Mouse (Mus musculus) heart, postnatal 0 days (tissue): ENCODE data around the gene Pip5k1b.

ENCODE experiments used
- CTCF ChIP-seq: IDR thresholded peaks from 2 replicates; pipeline ENCODE4 v1.5.1; 2016; ENCODE audit warnings: antibody characterized with exemption, control low read depth, low read depth
- EP300 ChIP-seq: IDR thresholded peaks from 2 replicates; pipeline ENCODE4 v1.6.1; 2016; ENCODE audit warnings: antibody characterized with exemption, low read depth

- TF ChIP-seq CTCF, result no peak
- TF ChIP-seq EP300, result no peak
These were observed 161.8 kb downstream of the Pip5k1b start for GRCm38 (mm10) chr19:24393920-24394319.
